Mouse (Mus musculus) heart, embryonic 15.5 days (tissue): ENCODE results near the gene Rnf38. TPM values are rescaled to one million over a fixed set of nuclear protein-coding genes. Genes with fewer than 3 reads are reported as not detected.

Experiments used
- ATAC-seq: fragments of 200-750 bp; cut with Nextera tagmentation; replicated peaks from 2 replicates; pipeline ENCODE4 v1.8.0; 2017; ENCODE audit warnings: low read depth, moderate TSS enrichment; ENCODE audit not compliant: insufficient number of reproducible peaks, insufficient read depth, low FRiP score
- H3K27ac ChIP-seq: fragments of 300-500 bp; sonication (generic); 2 replicates; pipeline ENCODE4 v1.5.1; 2015; ENCODE audit warnings: mild to moderate bottlenecking, inconsistent platforms
- H3K27me3 ChIP-seq: fragments of 300-500 bp; sonication (generic); 2 replicates; pipeline ENCODE4 v1.6.1; 2015; ENCODE audit warnings: inconsistent platforms
- H3K36me3 ChIP-seq: fragments of 300-500 bp; sonication (generic); 2 replicates; pipeline ENCODE4 v1.6.1; 2015; ENCODE audit warnings: mild to moderate bottlenecking, inconsistent platforms
- H3K4me1 ChIP-seq: fragments of 300-500 bp; sonication (generic); replicated peaks from 2 replicates; pipeline ENCODE4 v1.6.1; 2015; ENCODE audit warnings: inconsistent platforms
- H3K4me2 ChIP-seq: fragments of 300-500 bp; sonication (generic); 2 replicates; pipeline ENCODE4 v1.6.1; 2015; ENCODE audit warnings: inconsistent platforms, mild to moderate bottlenecking, moderate library complexity
- H3K4me3 ChIP-seq: fragments of 300-500 bp; sonication (generic); 2 replicates; pipeline ENCODE4 v1.5.1; 2015; ENCODE audit warnings: mild to moderate bottlenecking, inconsistent platforms
- H3K9ac ChIP-seq: fragments of 300-500 bp; sonication (generic); 2 replicates; pipeline ENCODE4 v1.6.1; 2015; ENCODE audit warnings: mild to moderate bottlenecking, inconsistent platforms
- H3K9me3 ChIP-seq: fragments of 300-500 bp; sonication (generic); replicated peaks from 2 replicates; pipeline ENCODE4 v1.6.1; 2016; ENCODE audit warnings: inconsistent platforms
- WGBS: fragments of 180-500 bp; shearing (Covaris S2); methylation state at CpG from one replicate; pipeline ENCODE4 v1.1.7; 2015; ENCODE audit warnings: mixed read lengths; 5-methylcytosine and 5-hydroxymethylcytosine counted together
- polyA plus RNA-seq: library from polyadenylated mRNA; unstranded; fragments of >200 nt; fragmentation: Nextera tagmentation; extraction: Ambion mirVana; gene quantifications from 2 replicates; pipeline ENCODE4 v1.2.1, GENCODE M21; 2015

The Rnf38 gene
- polyA plus RNA-seq, 1 experiment from 2014 or later: 14.1 TPM

DNA sequence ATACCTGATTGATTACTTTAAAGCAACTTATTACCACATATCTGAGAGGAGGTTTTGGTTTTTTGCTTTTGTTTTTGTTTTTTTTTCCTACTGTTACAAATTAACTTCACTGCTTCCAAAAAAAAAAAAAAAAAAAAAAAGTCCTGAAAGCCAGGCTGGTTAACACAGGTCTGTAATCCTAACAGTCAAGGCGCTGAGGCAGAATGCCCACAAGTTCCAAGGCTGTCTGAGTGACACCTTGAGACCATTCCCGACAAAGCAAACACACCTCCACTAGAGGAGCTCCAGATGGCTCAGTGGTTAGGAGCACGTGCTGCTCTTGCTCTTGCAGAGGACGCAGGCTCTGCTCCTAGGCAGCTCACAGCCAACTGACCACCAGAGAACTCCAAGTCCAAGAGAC lies 10.1 kb downstream of the Rnf38 start:
- H3K27ac ChIP-seq: no peak overlapping the region
- H3K36me3 ChIP-seq: no peaks in the 10 kb centered on the region
- H3K9ac ChIP-seq: no peak overlapping the region
- 70% methylated on average over 4 of the region's 4 CpGs for WGBS
- ATAC-seq: no peak
- H3K4me3 ChIP-seq: no peak overlapping the region
- H3K4me2 ChIP-seq: no peak overlapping the region
- no peaks in the 10 kb centered on the region for H3K9me3 ChIP-seq
- H3K4me1 ChIP-seq: 0 out of 2 replicates have a peak, but pooled peaks cover 3% of the 10 kb centered on the region
- H3K27me3 ChIP-seq: no peaks in the 10 kb centered on the region

DNA sequence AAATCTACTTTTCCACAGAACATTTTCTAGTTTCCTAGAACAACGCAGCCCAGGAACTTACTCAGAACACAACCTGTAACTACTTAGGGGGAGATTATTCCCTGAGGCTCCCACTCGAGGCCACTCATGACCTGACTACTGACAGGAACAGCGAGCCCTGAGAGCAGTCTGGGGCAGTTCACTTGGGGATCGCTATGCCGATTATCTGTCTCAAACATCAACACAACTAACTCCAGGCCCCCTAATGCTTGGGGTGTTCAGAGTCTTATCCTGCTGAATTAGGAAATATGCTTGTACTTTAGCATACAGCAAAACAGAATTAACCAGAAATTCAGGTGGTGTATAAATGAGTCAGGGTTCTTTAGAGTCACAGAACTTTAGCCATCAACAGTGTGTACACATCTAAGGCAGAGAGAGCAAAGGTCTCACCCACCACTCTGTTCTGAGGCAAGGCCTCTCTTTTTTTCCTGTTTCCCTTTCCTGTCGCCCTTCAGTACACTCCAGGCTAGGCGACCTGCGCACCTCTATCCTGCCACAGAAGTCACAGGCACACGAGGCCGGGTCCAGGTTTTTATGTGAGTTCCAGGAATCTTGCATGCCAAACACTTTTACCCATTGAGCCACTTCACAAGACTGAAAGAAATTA lies 16.7 kb downstream of the Rnf38 start:
- Histone ChIP-seq H3K4me1 (no peaks in the 10 kb centered on the region), H3K4me2 (no peak overlapping the region), H3K27ac (no peak overlapping the region), H3K9ac (no peak overlapping the region), H3K27me3 (no peaks in the 10 kb centered on the region), H3K4me3 (no peak overlapping the region), H3K36me3 (no peaks in the 10 kb centered on the region), H3K9me3 (no peaks in the 10 kb centered on the region)
- no peak for ATAC-seq
- 45% methylated on average over 10 of the region's 10 CpGs for WGBS

DNA sequence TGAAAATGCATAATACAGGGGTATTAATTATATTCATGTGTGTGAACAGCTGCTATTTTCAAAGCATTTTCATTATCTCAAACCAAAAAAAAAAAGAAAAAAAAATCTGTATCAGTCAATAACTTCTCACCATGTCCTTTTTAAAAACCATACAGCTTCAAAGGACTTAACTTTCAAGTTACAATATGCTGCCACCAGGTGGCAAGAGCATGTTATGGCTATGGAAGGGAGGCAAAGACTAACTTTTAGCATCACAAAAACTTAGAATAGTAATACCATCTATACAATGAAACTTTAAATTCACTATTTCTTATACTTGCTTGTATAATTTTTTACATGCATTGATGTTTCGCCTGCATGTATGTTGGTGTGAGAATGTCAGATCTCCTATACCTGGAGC lies 33.6 kb downstream of the Rnf38 start:
- Histone ChIP-seq H3K9ac (no peak overlapping the region), H3K4me3 (no peak overlapping the region), H3K4me2 (no peak overlapping the region), H3K27me3 (no peaks in the 10 kb centered on the region), H3K4me1 (peaks cover 2% of the 10 kb centered on the region; the same call in 1 of the 2 replicates), H3K36me3 (no peaks in the 10 kb centered on the region), H3K9me3 (no peaks in the 10 kb centered on the region), H3K27ac (no peak overlapping the region)
- 47% methylated on average over 1 of the region's 1 CpGs for whole genome bisulfite sequencing
- ATAC-seq: no peak

DNA sequence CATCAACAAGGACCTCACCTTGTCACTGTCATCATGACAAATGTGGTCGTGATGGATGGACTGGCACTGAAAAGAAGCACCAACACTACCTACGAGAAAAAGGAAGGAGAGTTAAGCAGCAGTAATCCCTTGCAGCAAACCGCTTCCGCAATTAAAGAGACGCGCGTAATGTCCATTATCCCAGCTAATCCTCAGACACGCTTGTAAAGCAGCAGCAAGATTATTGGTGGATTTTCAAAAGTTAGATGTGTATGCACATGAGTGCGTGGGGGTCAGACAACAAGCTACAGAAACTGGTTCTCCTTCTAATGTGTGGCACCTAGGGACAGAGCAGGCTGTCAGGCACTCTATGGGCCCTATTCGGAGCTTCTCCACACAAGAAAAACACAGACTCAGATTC lies 46.2 kb downstream of the Rnf38 start:
- ATAC-seq: no peak
- Histone ChIP-seq H3K4me1 (no peaks in the 10 kb centered on the region), H3K4me3 (no peak overlapping the region), H3K9me3 (no peaks in the 10 kb centered on the region), H3K27ac (no peak overlapping the region), H3K36me3 (no peaks in the 10 kb centered on the region), H3K27me3 (no peaks in the 10 kb centered on the region), H3K9ac (no peak overlapping the region), H3K4me2 (no peak overlapping the region)
- WGBS: 88% methylated on average over 10 of the region's 10 CpGs

DNA sequence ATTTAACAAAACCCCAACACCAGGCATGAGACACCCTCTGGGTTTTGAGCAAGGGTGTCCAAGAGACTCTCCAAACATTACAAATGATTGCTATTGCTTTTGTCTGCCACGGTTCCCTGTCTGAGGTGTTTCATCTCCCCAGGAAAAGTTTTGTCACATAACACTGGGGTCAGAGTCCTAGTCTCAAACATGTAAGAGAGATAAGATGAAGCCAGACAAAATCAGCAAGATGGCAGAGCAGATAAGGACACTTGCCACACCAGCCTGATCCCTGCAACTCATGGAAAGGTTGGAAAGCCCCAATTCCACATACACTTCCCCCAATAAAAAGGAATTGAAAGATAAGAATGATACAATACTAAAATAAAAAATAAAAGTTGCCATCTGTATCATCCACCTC lies 49.7 kb downstream of the Rnf38 start:
- no peaks in the 10 kb centered on the region for H3K36me3 ChIP-seq
- H3K4me1 ChIP-seq: no peaks in the 10 kb centered on the region
- H3K9ac ChIP-seq: no peak overlapping the region
- H3K9me3 ChIP-seq: no peaks in the 10 kb centered on the region
- no peak overlapping the region for H3K4me2 ChIP-seq
- no peak overlapping the region for H3K4me3 ChIP-seq
- H3K27me3 ChIP-seq: no peaks in the 10 kb centered on the region
- 57% methylated on average over 1 of the region's 1 CpGs for whole genome bisulfite sequencing
- no peak for ATAC-seq
- no peak overlapping the region for H3K27ac ChIP-seq

GRCm38 (mm10) chr4:44179748-44180147 lies 53.8 kb downstream of the Rnf38 start:
- no peak overlapping the region for H3K4me2 ChIP-seq
- no peak overlapping the region for H3K27ac ChIP-seq
- WGBS: 75% methylated on average over 5 of the region's 5 CpGs
- no peak for ATAC-seq
- no peaks in the 10 kb centered on the region for H3K9me3 ChIP-seq
- no peaks in the 10 kb centered on the region for H3K36me3 ChIP-seq
- no peaks in the 10 kb centered on the region for H3K4me1 ChIP-seq
- H3K4me3 ChIP-seq: no peak overlapping the region
- H3K9ac ChIP-seq: no peak overlapping the region
- H3K27me3 ChIP-seq: no peaks in the 10 kb centered on the region

- ATAC-seq: no peak
- no peaks in the 10 kb centered on the region for H3K36me3 ChIP-seq
- no peak overlapping the region for H3K4me2 ChIP-seq
- H3K27ac ChIP-seq: no peak overlapping the region
- no peak overlapping the region for H3K9ac ChIP-seq
- no peaks in the 10 kb centered on the region for H3K9me3 ChIP-seq
- no peaks in the 10 kb centered on the region for H3K27me3 ChIP-seq
- H3K4me3 ChIP-seq: no peak overlapping the region
- H3K4me1 ChIP-seq: peaks cover 5% of the 10 kb centered on the region; the same call in 1 of the 2 replicates
- 6% methylated on average over 1 of the region's 1 CpGs for WGBS
Measured at GRCm38 (mm10) chr4:44173177-44173576, 60.4 kb downstream of the Rnf38 start.

DNA sequence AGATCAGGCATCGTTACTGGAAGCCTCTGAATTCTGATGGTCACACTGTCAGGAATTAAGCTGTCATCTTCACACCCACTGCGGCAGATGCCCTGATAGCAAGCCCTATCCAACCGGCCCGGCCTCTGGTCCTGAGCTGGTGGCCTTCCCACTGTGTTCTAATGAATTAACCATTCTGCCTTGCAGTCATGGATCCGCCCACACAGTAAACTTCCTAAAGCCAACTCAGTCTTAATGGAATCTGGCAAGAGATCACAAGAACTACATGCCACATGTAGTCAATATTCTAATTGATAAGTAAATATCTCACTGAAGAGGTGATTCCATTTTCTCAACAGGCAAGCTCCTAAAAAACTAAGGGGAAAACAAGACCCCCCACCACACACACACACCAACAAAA lies 60.9 kb downstream of the Rnf38 start:
- Histone ChIP-seq H3K4me3 (no peak overlapping the region), H3K27me3 (no peaks in the 10 kb centered on the region), H3K36me3 (no peaks in the 10 kb centered on the region), H3K4me2 (no peak overlapping the region), H3K4me1 (peaks cover 5% of the 10 kb centered on the region; the same call in 1 of the 2 replicates), H3K9ac (no peak overlapping the region), H3K9me3 (no peaks in the 10 kb centered on the region), H3K27ac (no peak overlapping the region)
- no peak for ATAC-seq
- WGBS: 48% methylated on average over 5 of the region's 5 CpGs

GRCm38 (mm10) chr4:44169884-44170283 lies 63.7 kb downstream of the Rnf38 start:
- no peak overlapping the region for H3K4me2 ChIP-seq
- H3K4me1 ChIP-seq: peaks cover 19% of the 10 kb centered on the region
- H3K9ac ChIP-seq: no peak overlapping the region
- H3K27ac ChIP-seq: no peak overlapping the region
- H3K36me3 ChIP-seq: no peaks in the 10 kb centered on the region
- no peak overlapping the region for H3K4me3 ChIP-seq
- H3K27me3 ChIP-seq: no peaks in the 10 kb centered on the region
- WGBS: 70% methylated on average over 3 of the region's 3 CpGs
- no peak for ATAC-seq
- no peaks in the 10 kb centered on the region for H3K9me3 ChIP-seq

- H3K36me3 ChIP-seq: no peaks in the 10 kb centered on the region
- peaks cover 19% of the 10 kb centered on the region for H3K4me1 ChIP-seq
- H3K9me3 ChIP-seq: no peaks in the 10 kb centered on the region
- no peaks in the 10 kb centered on the region for H3K27me3 ChIP-seq
- whole genome bisulfite sequencing: under 1% methylated on average over 7 of the region's 7 CpGs
- no peak for ATAC-seq
- peak overlapping the region; percentile 81 for H3K27ac ChIP-seq
- peak overlapping the region; percentile 60 for H3K9ac ChIP-seq
- peak overlapping the region; percentile 71 for H3K4me2 ChIP-seq
- H3K4me3 ChIP-seq: peak overlapping the region; percentile 63
Measured at GRCm38 (mm10) chr4:44168816-44169215, 64.8 kb downstream of the Rnf38 start.

- H3K4me3 ChIP-seq: peak overlapping the region; percentile 63
- no peaks in the 10 kb centered on the region for H3K27me3 ChIP-seq
- peaks cover 20% of the 10 kb centered on the region for H3K4me1 ChIP-seq
- H3K9ac ChIP-seq: peak overlapping the region; percentile 60
- H3K4me2 ChIP-seq: peak overlapping the region; percentile 71
- H3K9me3 ChIP-seq: no peaks in the 10 kb centered on the region
- ATAC-seq: peak; percentile 89
- peak overlapping the region; percentile 81 for H3K27ac ChIP-seq
- under 1% methylated on average over 23 of the region's 34 CpGs for WGBS
- no peaks in the 10 kb centered on the region for H3K36me3 ChIP-seq
Measured at GRCm38 (mm10) chr4:44168231-44168647, 65.3 kb downstream of the Rnf38 start.

- Histone ChIP-seq H3K27me3 (no peaks in the 10 kb centered on the region), H3K4me1 (peaks cover 27% of the 10 kb centered on the region), H3K27ac (peak overlapping the region; percentile 99), H3K9ac (peak overlapping the region; percentile 89), H3K9me3 (no peaks in the 10 kb centered on the region), H3K4me2 (peak overlapping the region; percentile 58), H3K36me3 (no peaks in the 10 kb centered on the region), H3K4me3 (peak overlapping the region; percentile 88)
- ATAC-seq: peak; percentile 89
- under 1% methylated on average over 87 of the region's 95 CpGs for WGBS
Measured at GRCm38 (mm10) chr4:44167397-44168121, 66.0 kb downstream of the Rnf38 start.
